Mouse (Mus musculus) kidney, adult 2 months (tissue): ENCODE measurements at regions not wholly inside any gene's neighbourhood (a gene's known extent, or its start where the extent isn't known, plus 50 kb on each side); places are given as distances from the start of the nearest gene placed in this dataset.

Experiments used
- CTCF ChIP-seq: fragments of 200-500 bp; conservative IDR thresholded peaks from 2 replicates; pipeline ENCODE4 v1.5.1; 2011; ENCODE audit warnings: low read depth, mild to moderate bottlenecking, control low read depth, low read length, moderate library complexity, mixed read lengths; ENCODE audit not compliant: insufficient read depth, insufficient read length
- POLR2A ChIP-seq: fragments of 200-500 bp; IDR thresholded peaks from one replicate; pipeline ENCODE4 v1.6.1; 2011; ENCODE audit warnings: low read depth, low read length, control low read depth

- TF ChIP-seq CTCF, result no peak
- TF ChIP-seq POLR2A, result no peak
Measured at GRCm38 (mm10) chr12:21472951-21473710, 55.7 kb upstream of the Ywhaq start.
